Mouse (Mus musculus) limb, embryonic 13.5 days (tissue): ENCODE measurements around the gene Gria4. TPM values are rescaled to one million over a fixed set of nuclear protein-coding genes. Genes with fewer than 3 reads are reported as not detected.

Experiments
- ATAC-seq: fragments of 200-750 bp; cut with Nextera tagmentation; 2 replicates; pipeline ENCODE4 v1.8.0; 2017; ENCODE audit warnings: low read depth, moderate number of reproducible peaks, moderate TSS enrichment; ENCODE audit not compliant: low FRiP score
- H3K27ac ChIP-seq: fragments of 300-500 bp; sonication (generic); 2 replicates; pipeline ENCODE4 v1.5.1; 2015; ENCODE audit warnings: inconsistent platforms, mild to moderate bottlenecking, moderate library complexity
- H3K27me3 ChIP-seq: fragments of 300-500 bp; sonication (generic); 2 replicates; pipeline ENCODE4 v1.6.1; 2015; ENCODE audit warnings: mild to moderate bottlenecking, inconsistent platforms
- H3K36me3 ChIP-seq: fragments of 300-500 bp; sonication (generic); 2 replicates; pipeline ENCODE4 v1.6.1; 2015; ENCODE audit warnings: inconsistent platforms, mild to moderate bottlenecking, moderate library complexity
- H3K4me1 ChIP-seq: fragments of 300-500 bp; sonication (generic); 2 replicates; pipeline ENCODE4 v1.6.1; 2015; ENCODE audit warnings: inconsistent platforms
- H3K4me2 ChIP-seq: fragments of 300-500 bp; sonication (generic); replicated peaks from 2 replicates; pipeline ENCODE4 v1.6.1; 2015; ENCODE audit warnings: inconsistent platforms, mild to moderate bottlenecking, moderate library complexity
- H3K4me3 ChIP-seq: fragments of 300-500 bp; sonication (generic); 2 replicates; pipeline ENCODE4 v1.5.1; 2015; ENCODE audit warnings: moderate library complexity, mild to moderate bottlenecking, inconsistent platforms
- H3K9ac ChIP-seq: fragments of 300-500 bp; sonication (generic); 2 replicates; pipeline ENCODE4 v1.6.1; 2015; ENCODE audit warnings: mild to moderate bottlenecking, inconsistent platforms
- H3K9me3 ChIP-seq: fragments of 300-500 bp; sonication (generic); 2 replicates; pipeline ENCODE4 v1.6.1; 2016; ENCODE audit warnings: inconsistent platforms
- WGBS: fragments of 180-500 bp; shearing (Covaris S2); methylation state at CpG from one replicate; pipeline ENCODE4 v1.1.7; 2015; 5-methylcytosine and 5-hydroxymethylcytosine counted together
- microRNA-seq: library from miRNA; unstranded; fragments of <30 nt; microRNA quantifications from one replicate; pipeline ENCODE4, GENCODE M21; 2016
- polyA plus RNA-seq: library from polyadenylated mRNA; unstranded; fragments of >200 nt; fragmentation: Nextera tagmentation; extraction: Ambion mirVana; gene quantifications from 2 replicates; pipeline ENCODE4 v1.2.1, GENCODE M21; 2015

The Gria4 gene
- polyA plus RNA-seq, 1 experiment from 2014 or later = 1.8 TPM

GRCm38 (mm10) chr9:4376640-4377120 lies 419.4 kb downstream of the Gria4 start:
- peaks cover 10% of the 10 kb centered on the region for H3K4me1 ChIP-seq
- H3K27me3 ChIP-seq = no peaks in the 10 kb centered on the region
- no peaks in the 10 kb centered on the region for H3K9me3 ChIP-seq
- H3K9ac ChIP-seq = peak overlapping the region; percentile 76
- H3K27ac ChIP-seq = 0 out of 2 replicates have a peak overlapping the region, but pooled peaks have one; percentile 55
- under 1% methylated on average over 15 of the region's 15 CpGs for WGBS
- H3K36me3 ChIP-seq = peaks cover 4% of the 10 kb centered on the region
- no peak; the same call in none of the 2 replicates for ATAC-seq
- peak overlapping the region; percentile 74 for H3K4me3 ChIP-seq
- H3K4me2 ChIP-seq = peak overlapping the region; percentile 67

GRCm38 (mm10) chr9:4375828-4376639 lies 420.0 kb downstream of the Gria4 start, which contains the start of gene Msantd4:
Gene Msantd4 (plus strand): TSS chr9:4376562.
- Histone ChIP-seq H3K27ac (0 out of 2 replicates have a peak within 1 kb of the TSS, but pooled peaks have one; percentile 55), H3K4me1 (peaks cover 10% of the 10 kb centered on the region), H3K4me2 (peak within 1 kb of the TSS; percentile 67), H3K9ac (peak within 1 kb of the TSS; percentile 76), H3K9me3 (no peaks in the 10 kb centered on the region), H3K36me3 (peaks cover 4% of the 10 kb centered on the region), H3K27me3 (no peaks in the 10 kb centered on the region), H3K4me3 (peak within 1 kb of the TSS; percentile 74)
- WGBS = 3% methylated on average over 31 of the region's 31 CpGs
- ATAC-seq = peak; percentile 100

Small RNA genes lying within 50 kb of the gene (microRNA-seq; reads per million reads assigned to microRNA genes)
- not detected for gene Gm23811
- not detected for gene Gm23992
